Mouse (Mus musculus) heart, embryonic 12.5 days (tissue): ENCODE measurements around the gene Olfr203. TPM values are rescaled to one million over a fixed set of nuclear protein-coding genes. Genes with fewer than 3 reads are reported as not detected.

Source experiments
- polyA plus RNA-seq: library from polyadenylated mRNA; unstranded; fragments of >200 nt; fragmentation: Nextera tagmentation; extraction: Ambion mirVana; gene quantifications from 2 replicates; pipeline ENCODE4 v1.2.1, GENCODE M21; 2016

The Olfr203 gene
- polyA plus RNA-seq, 1 experiment from 2014 or later: not detected

Other genes with a start within 250 kb of the Olfr203 start
- not detected in 2 replicates for gene Olfr190, start 220.9 kb upstream of the Olfr203 start, polyA plus RNA-seq
- not detected in 2 replicates for gene Olfr191, start 209.1 kb upstream of the Olfr203 start, polyA plus RNA-seq
- gene Olfr193, start 187.0 kb upstream of the Olfr203 start, polyA plus RNA-seq: not detected in 2 replicates
- not detected in 2 replicates for gene Olfr194, start 177.8 kb upstream of the Olfr203 start, polyA plus RNA-seq
- gene Olfr195, start 151.8 kb upstream of the Olfr203 start, polyA plus RNA-seq: not detected in 2 replicates
- not detected in 2 replicates for gene Olfr196, start 128.4 kb upstream of the Olfr203 start, polyA plus RNA-seq
- not detected in 2 replicates for gene Olfr198, start 95.3 kb upstream of the Olfr203 start, polyA plus RNA-seq
- gene Olfr199, start 79.1 kb upstream of the Olfr203 start, polyA plus RNA-seq: not detected in 2 replicates
- not detected in 2 replicates for gene Olfr201, start 26.2 kb upstream of the Olfr203 start, polyA plus RNA-seq
- not detected in 2 replicates for gene Olfr202, start 12.1 kb upstream of the Olfr203 start, polyA plus RNA-seq
- not detected in 2 replicates for gene Olfr204, start 19.4 kb downstream of the Olfr203 start, polyA plus RNA-seq
- gene Olfr205, start 32.3 kb downstream of the Olfr203 start, polyA plus RNA-seq: not detected in 2 replicates
- not detected in 2 replicates for gene Olfr206, start 50.4 kb downstream of the Olfr203 start, polyA plus RNA-seq
- gene Olfr209, start 65.1 kb downstream of the Olfr203 start, polyA plus RNA-seq: not detected in 2 replicates
- gene Gabrr3, start 108.5 kb downstream of the Olfr203 start, polyA plus RNA-seq: not detected in 2 replicates
- gene Riox2, start 172.9 kb downstream of the Olfr203 start, polyA plus RNA-seq: 27.9 and 28.3 TPM in 2 replicates